Mouse (Mus musculus): ENCODE data around the gene Exoc3l. TPM values are rescaled to one million over a fixed set of nuclear protein-coding genes. Genes with fewer than 3 reads are reported as not detected.

The Exoc3l gene
- polyA plus RNA-seq, 1 experiment = not detected

DNA sequence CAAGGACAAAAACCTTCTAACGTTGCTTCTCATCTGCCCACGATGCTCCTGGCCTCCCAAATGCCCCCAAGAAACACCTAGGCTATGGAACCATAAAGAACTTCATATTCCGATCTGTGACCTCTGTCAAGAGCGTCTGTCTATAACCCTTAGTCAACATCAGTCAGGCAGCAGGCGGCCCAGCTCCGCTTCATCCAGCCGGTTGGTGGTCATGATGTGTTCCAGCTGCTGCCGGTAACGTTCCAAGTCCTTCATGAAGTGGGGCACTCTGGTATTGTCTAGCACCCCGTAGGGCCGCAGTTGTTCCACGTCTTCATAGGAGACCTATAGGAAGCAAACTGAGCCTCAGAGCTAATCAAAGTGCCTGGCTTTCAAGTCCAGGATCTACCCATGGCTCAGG is 14.1 kb downstream of the Exoc3l start:
- 93% methylated on average over 12 of the region's 12 CpGs for WGBS
- TF ChIP-seq CTCF (IDR thresholded peaks at IDR 0.05; ENCODE audit: insufficient read depth, low read depth, low read length) (no peak), POLR2A (IDR thresholded peaks at IDR 0.05; ENCODE audit: insufficient read depth, low read depth, low read length) (no peak)
- Histone ChIP-seq H3K4me1 (ENCODE audit: control insufficient read depth, insufficient read depth, low read length) (peaks cover 11% of the 10 kb centered on the region), H3K27ac (ENCODE audit: insufficient read depth, low read depth, low read length) (no peak overlapping the region), H3K4me3 (ENCODE audit: insufficient read depth, low read depth, low read length) (no peak overlapping the region)

- TF ChIP-seq CTCF (IDR thresholded peaks at IDR 0.05; ENCODE audit: insufficient read depth, low read depth, low read length) (no peak), POLR2A (IDR thresholded peaks at IDR 0.05; ENCODE audit: insufficient read depth, low read depth, low read length) (no peak)
- peaks cover 16% of the 10 kb centered on the region for H3K4me1 ChIP-seq (ENCODE audit: control insufficient read depth, insufficient read depth, low read length)
- no peak overlapping the region for H3K4me3 ChIP-seq (ENCODE audit: insufficient read depth, low read depth, low read length)
- WGBS = 83% methylated on average over 3 of the region's 3 CpGs
- no peak overlapping the region for H3K27ac ChIP-seq (ENCODE audit: insufficient read depth, low read depth, low read length)
These were observed 15.3 kb downstream of the Exoc3l start for GRCm38 (mm10) chr8:105280567-105280966.

DNA sequence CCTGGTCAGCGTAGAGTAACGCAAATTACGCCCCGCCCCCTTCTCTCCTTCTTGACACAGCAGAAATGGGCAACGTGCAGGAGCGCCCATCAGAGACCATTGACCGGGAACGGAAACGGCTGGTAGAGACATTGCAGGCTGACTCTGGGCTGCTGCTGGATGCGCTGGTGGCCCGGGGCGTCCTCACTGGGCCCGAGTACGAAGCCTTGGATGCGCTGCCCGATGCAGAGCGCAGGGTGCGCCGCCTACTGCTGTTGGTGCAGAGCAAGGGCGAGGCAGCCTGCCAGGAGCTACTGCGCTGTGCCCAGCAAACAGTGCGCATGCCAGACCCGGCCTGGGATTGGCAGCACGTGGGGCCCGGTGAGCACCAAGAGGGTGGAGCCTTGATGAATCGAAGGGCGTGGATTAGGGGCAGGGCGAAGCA is 17.0 kb downstream of the Exoc3l start:
- Histone ChIP-seq H3K4me3 (ENCODE audit: insufficient read depth, low read depth, low read length) (peak overlapping the region; percentile 29), H3K27ac (ENCODE audit: insufficient read depth, low read depth, low read length) (no peak overlapping the region), H3K4me1 (ENCODE audit: control insufficient read depth, insufficient read depth, low read length) (peaks cover 16% of the 10 kb centered on the region)
- no peak for TF ChIP-seq CTCF (IDR thresholded peaks at IDR 0.05; ENCODE audit: insufficient read depth, low read depth, low read length)
- TF ChIP-seq POLR2A (IDR thresholded peaks at IDR 0.05; ENCODE audit: insufficient read depth, low read depth, low read length) = no peak
- WGBS = 5% methylated on average over 28 of the region's 28 CpGs

DNA sequence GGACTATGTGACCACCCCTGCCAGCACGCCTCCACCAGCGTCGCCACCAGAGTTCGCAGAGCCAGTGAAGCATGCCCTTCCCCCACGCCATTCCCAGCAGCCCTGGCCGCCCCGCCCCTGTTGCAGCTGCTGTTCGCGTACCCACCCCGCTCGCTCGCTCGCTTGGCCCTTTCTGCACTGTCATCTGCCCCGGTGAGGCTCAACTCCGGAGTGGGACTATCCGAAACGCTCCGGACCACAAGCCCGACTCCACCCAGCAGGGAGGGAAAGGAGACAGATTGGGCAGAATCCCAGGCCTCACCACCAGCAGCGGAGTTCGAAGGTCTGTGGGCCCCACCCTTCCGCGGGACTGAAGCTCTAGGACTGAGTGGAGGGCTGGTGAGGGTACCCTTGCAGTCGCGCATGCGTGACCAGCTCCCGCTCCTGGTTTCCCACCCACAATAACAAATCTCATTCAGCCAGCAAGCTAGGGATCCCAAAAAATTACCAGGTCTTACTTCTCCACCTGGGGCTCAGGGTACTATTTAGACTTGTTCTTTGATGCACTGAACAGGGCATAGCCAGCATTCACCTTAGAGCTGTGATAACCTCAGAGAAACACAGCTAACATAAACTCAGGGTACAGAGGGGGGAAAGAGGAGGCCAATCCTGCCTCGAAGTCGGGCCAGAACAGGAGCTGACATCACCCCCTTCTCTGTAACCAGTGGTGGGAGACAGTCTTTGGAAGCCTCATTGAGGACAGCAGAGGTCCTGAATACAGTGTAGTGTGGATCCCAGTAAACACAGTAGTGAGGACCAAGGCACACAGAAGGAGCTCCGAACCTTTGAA is 19.4 kb downstream of the Exoc3l start:
- WGBS = 4% methylated on average over 30 of the region's 30 CpGs
- Histone ChIP-seq H3K4me1 (ENCODE audit: control insufficient read depth, insufficient read depth, low read length) (peaks cover 16% of the 10 kb centered on the region), H3K4me3 (ENCODE audit: insufficient read depth, low read depth, low read length) (peak overlapping the region; percentile 53), H3K27ac (ENCODE audit: insufficient read depth, low read depth, low read length) (no peak overlapping the region)
- TF ChIP-seq POLR2A (IDR thresholded peaks at IDR 0.05; ENCODE audit: insufficient read depth, low read depth, low read length) = no peak
- TF ChIP-seq CTCF (IDR thresholded peaks at IDR 0.05; ENCODE audit: insufficient read depth, low read depth, low read length) = no peak

DNA sequence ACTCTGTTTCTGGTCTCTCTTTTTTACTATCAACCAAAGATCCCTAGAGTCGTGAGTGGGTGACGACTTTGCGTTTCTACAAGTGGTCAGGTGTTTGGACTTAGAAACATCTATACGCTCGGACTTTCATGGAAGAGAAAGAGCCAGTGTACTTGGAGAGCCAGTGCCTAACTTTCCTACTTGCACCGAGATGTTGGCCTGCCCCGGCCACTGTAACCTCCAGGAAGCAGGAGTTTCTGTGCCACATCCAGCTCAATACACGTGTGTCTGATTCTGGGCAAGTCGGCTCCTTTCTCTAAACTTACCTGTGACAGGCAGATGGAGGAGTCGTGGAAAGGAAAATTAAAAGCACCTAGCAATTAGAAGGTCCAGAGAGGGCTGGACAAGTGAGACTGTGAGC is 20.1 kb downstream of the Exoc3l start, which contains the start of gene Nol3:
TSS of gene Nol3 (plus strand) at position 301 of the 400 bp plus-strand sequence.
- no peak for TF ChIP-seq CTCF (IDR thresholded peaks at IDR 0.05; ENCODE audit: insufficient read depth, low read depth, low read length)
- TF ChIP-seq POLR2A (IDR thresholded peaks at IDR 0.05; ENCODE audit: insufficient read depth, low read depth, low read length) = no peak
- peak within 1 kb of the TSS; percentile 53 for H3K4me3 ChIP-seq (ENCODE audit: insufficient read depth, low read depth, low read length)
- peaks cover 17% of the 10 kb centered on the region for H3K4me1 ChIP-seq (ENCODE audit: control insufficient read depth, insufficient read depth, low read length)
- WGBS = 7% methylated on average over 10 of the region's 10 CpGs
- H3K27ac ChIP-seq (ENCODE audit: insufficient read depth, low read depth, low read length) = no peak within 1 kb of the TSS

- H3K4me3 ChIP-seq (ENCODE audit: insufficient read depth, low read depth, low read length) = no peak overlapping the region
- H3K4me1 ChIP-seq (ENCODE audit: control insufficient read depth, insufficient read depth, low read length) = peaks cover 22% of the 10 kb centered on the region
- WGBS = 5% methylated on average over 11 of the region's 11 CpGs
- TF ChIP-seq POLR2A (IDR thresholded peaks at IDR 0.05; ENCODE audit: insufficient read depth, low read depth, low read length) (no peak), CTCF (IDR thresholded peaks at IDR 0.05; ENCODE audit: insufficient read depth, low read depth, low read length) (no peak)
- no peak overlapping the region for H3K27ac ChIP-seq (ENCODE audit: insufficient read depth, low read depth, low read length)
These were observed 20.5 kb downstream of the Exoc3l start for GRCm38 (mm10) chr8:105275387-105275786.

GRCm38 (mm10) chr8:105270916-105271186 is 25.1 kb downstream of the Exoc3l start:
- Histone ChIP-seq H3K27ac (ENCODE audit: insufficient read depth, low read depth, low read length) (no peak overlapping the region), H3K4me3 (ENCODE audit: insufficient read depth, low read depth, low read length) (no peak overlapping the region), H3K4me1 (ENCODE audit: control insufficient read depth, insufficient read depth, low read length) (peaks cover 30% of the 10 kb centered on the region)
- no peak for TF ChIP-seq CTCF (IDR thresholded peaks at IDR 0.05; ENCODE audit: insufficient read depth, low read depth, low read length)
- no peak for TF ChIP-seq POLR2A (IDR thresholded peaks at IDR 0.05; ENCODE audit: insufficient read depth, low read depth, low read length)
- WGBS = 30% methylated on average over 11 of the region's 11 CpGs

GRCm38 (mm10) chr8:105270101-105270915 is 25.6 kb downstream of the Exoc3l start:
- Histone ChIP-seq H3K4me1 (ENCODE audit: control insufficient read depth, insufficient read depth, low read length) (peaks cover 29% of the 10 kb centered on the region), H3K4me3 (ENCODE audit: insufficient read depth, low read depth, low read length) (peak overlapping the region; percentile 50), H3K27ac (ENCODE audit: insufficient read depth, low read depth, low read length) (0 out of 2 replicates have a peak overlapping the region, but pooled peaks have one; percentile 58)
- TF ChIP-seq POLR2A (IDR thresholded peaks at IDR 0.05; ENCODE audit: insufficient read depth, low read depth, low read length) (no peak), CTCF (IDR thresholded peaks at IDR 0.05; ENCODE audit: insufficient read depth, low read depth, low read length) (no peak)
- WGBS = 27% methylated on average over 39 of the region's 39 CpGs

GRCm38 (mm10) chr8:105269461-105269947 is 26.4 kb downstream of the Exoc3l start, which contains the start of gene Hsf4:
Gene Hsf4, plus strand, starts transcription at chr8:105269801.
- under 1% methylated on average over 42 of the region's 42 CpGs for WGBS
- Histone ChIP-seq H3K27ac (ENCODE audit: insufficient read depth, low read depth, low read length) (peak within 1 kb of the TSS; percentile 58), H3K4me3 (ENCODE audit: insufficient read depth, low read depth, low read length) (peak within 1 kb of the TSS; percentile 50), H3K4me1 (ENCODE audit: control insufficient read depth, insufficient read depth, low read length) (peaks cover 31% of the 10 kb centered on the region)
- TF ChIP-seq CTCF (IDR thresholded peaks at IDR 0.05; ENCODE audit: insufficient read depth, low read depth, low read length) = no peak
